Mouse (Mus musculus) mature B cell (primary cell): ENCODE measurements around the gene Keap1.
"Not testable (repeated sequence)": the region's sequence is repeated elsewhere in the genome, so short reads cannot be mapped to it uniquely, and the experiment has no call there.

Experiments
- in situ Hi-C: fragments of 300-500 bp; cut with MboI; formaldehyde crosslinking; loops from 2 replicates; pipeline ENCODE4 v1.14.3; 2019

The Keap1 gene

GRCm38 (mm10) chr9:21195736-21196505, 43.2 kb downstream of the Keap1 start:
- in situ Hi-C loops = not testable (repeated sequence)

GRCm38 (mm10) chr9:21194787-21195493, 44.2 kb downstream of the Keap1 start:
- in situ Hi-C loops = no loop called here

- in situ Hi-C loops = no loop called here
These were observed 45.4 kb downstream of the Keap1 start for GRCm38 (mm10) chr9:21193786-21194185.

DNA sequence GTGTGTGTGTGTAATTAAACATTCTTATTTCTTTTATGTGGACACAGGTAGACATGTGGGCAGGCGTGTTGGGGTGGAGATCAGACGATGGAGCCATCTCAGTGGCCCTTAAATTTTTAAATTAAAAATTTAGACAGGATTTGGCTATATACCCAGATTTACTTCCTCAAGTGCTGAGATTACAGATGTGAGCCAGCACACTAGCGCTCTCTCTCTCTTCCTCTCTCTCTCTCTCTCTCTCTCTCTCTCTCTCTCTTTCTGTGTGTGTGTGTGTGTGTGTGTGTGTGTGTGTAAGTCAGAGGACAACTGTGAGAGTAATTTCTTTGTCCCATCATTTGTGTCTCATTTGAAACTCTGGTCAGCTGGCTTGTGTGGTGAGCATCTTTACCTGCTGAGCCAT, 48.5 kb downstream of the Keap1 start:
- in situ Hi-C loops = no loop called here

GRCm38 (mm10) chr9:21189905-21190304, 49.3 kb downstream of the Keap1 start:
- in situ Hi-C loops = no loop called here

DNA sequence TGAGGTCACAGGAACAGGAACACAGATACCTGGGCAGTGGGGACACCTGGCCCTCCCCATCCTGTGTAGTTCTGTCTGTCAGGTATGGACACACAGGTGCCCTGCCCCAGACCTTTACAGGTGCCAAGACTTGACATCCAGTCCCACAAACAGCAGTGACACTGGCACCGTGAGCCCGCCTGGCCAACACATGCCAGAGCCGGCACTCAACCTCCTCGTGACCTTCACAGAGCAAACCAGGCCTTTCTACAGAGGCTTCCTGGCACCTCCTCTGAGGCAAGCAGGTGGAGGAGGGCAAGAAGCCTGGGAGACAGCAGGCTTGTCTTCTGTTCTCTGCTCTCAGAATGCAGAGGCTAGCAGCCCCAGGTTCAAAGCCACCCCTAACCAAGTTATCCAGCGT, 53.7 kb downstream of the Keap1 start:
- in situ Hi-C loops = no loop called here

- in situ Hi-C loops = no loop called here
These were observed 54.4 kb downstream of the Keap1 start for GRCm38 (mm10) chr9:21184733-21185132.

DNA sequence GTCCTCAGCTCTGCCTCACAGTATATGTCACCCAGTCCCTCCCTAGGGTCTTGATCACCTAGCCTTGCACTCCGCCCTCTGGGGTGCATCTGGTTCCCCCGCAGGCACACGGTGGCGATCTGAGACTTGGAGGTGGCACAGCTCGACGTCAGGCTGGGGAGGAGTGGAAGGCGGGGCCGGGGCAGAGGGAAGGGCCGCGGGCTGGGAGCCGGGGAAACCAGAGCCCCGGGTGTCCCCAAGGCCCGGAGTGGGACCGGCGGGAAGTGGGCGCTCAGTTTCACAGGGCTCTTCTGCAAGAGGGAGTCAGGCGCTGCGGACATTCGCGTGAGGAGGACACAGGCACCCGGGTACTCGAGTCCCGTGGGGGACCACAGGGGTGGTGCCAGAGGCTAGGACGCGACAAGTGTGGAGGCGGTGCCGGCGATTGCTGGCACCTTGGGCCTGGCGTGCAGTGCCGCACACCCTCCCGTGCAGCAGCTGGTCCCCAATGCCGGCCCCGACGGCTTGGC, 55.2 kb downstream of the Keap1 start:
- in situ Hi-C loops = no loop called here

- in situ Hi-C loops = no loop called here
These were observed 55.7 kb downstream of the Keap1 start for GRCm38 (mm10) chr9:21183421-21183820.

DNA sequence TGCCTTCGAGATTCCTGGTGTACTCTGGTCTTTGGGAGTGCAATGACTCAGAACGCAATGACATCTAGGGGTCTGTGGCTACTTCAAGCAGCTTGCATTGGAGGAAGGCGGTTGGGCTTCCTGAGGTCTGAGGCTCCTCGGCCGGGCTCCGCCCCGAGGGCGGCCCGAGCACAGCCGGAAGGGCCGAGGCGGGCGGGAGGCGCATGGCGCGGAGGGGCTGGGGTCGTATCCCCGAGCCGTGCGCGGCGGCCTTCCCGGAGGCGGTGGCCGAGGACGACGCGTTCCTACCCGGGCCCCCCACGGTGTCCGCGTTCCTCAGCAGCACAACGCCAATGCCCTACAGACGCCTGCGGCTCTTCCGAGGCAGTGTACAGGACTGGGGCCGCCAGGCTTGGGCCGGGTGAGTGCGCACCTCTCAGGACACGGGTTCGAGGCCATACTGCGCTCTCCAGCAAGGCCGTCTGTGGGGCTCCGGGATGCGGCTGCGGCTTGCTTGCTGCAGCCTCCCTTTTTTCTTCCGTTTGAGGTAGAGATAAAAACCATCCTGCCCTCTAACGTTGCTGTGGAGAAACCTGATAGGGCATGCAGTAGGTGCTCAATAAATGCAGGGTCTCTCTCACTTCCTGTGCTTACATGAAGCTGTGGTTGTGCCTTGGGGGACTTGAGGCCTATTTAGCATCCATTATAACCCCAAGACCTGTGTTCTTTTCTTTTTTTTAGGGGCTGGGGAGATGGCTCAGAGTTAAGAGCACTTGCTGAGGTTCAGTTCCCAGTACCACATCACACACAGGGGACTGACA, 57.5 kb downstream of the Keap1 start:
- in situ Hi-C loops = no loop called here

GRCm38 (mm10) chr9:21180841-21181240, 58.3 kb downstream of the Keap1 start:
- in situ Hi-C loops = no loop called here

GRCm38 (mm10) chr9:21180402-21180801, 58.8 kb downstream of the Keap1 start:
- in situ Hi-C loops = no loop called here
